Mouse (Mus musculus) bone marrow macrophage, adult 2 months (primary cell): ENCODE data around the gene Sh3pxd2a.

Experiments
- CTCF ChIP-seq: IDR thresholded peaks from 2 replicates; pipeline ENCODE4 v1.5.1; 2012; ENCODE audit warnings: low read depth, mild to moderate bottlenecking, low read length, moderate library complexity
- POLR2A ChIP-seq: IDR thresholded peaks from 2 replicates; pipeline ENCODE4 v1.6.1; 2012; ENCODE audit warnings: mild to moderate bottlenecking, low read depth, low read length, borderline replicate concordance

- TF ChIP-seq POLR2A (no peak), CTCF (no peak)
Measured at GRCm38 (mm10) chr19:47489233-47489632, 25.0 kb upstream of the Sh3pxd2a start.
